Mouse (Mus musculus) embryonic fibroblast, embryonic 13.5 days (primary cell): ENCODE data around the gene Cpn1.

Source experiments
- CTCF ChIP-seq: IDR thresholded peaks from 2 replicates; pipeline ENCODE4 v1.5.1; 2011; ENCODE audit warnings: mild to moderate bottlenecking, control low read depth, low read length, moderate library complexity, borderline replicate concordance; ENCODE audit not compliant: insufficient read depth
- POLR2A ChIP-seq: IDR thresholded peaks from 2 replicates; pipeline ENCODE4 v1.6.1; 2011; ENCODE audit warnings: low read depth, mild to moderate bottlenecking, control low read depth, low read length, moderate library complexity

DNA sequence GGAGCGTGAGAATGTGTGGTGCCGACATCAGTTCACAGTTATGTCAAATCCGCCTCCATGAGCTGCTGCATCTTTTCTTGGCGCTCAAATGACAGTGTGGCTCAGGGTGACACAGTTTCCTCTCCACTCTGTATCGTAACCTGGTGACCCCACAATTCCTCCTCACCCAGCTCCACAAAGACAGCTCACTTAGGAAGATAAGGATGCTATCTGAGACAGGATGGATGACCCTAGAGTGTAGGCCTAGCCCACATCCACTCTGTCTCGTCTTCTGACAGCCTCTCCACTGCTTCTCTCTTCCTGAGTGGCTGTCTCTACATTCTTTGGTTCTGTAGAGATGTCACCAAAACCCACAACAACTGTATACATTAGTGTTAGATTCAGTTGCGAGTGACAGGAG is 9.1 kb upstream of the Cpn1 start:
- TF ChIP-seq CTCF (no peak), POLR2A (no peak)
